Mouse (Mus musculus): Measurements from ENCODE around the gene Shmt1. TPM values are rescaled to one million over a fixed set of nuclear protein-coding genes. Genes with fewer than 3 reads are reported as not detected.

Gene Shmt1
- polyA plus RNA-seq, 1 experiment from 2014 or later: 59.1 TPM

DNA sequence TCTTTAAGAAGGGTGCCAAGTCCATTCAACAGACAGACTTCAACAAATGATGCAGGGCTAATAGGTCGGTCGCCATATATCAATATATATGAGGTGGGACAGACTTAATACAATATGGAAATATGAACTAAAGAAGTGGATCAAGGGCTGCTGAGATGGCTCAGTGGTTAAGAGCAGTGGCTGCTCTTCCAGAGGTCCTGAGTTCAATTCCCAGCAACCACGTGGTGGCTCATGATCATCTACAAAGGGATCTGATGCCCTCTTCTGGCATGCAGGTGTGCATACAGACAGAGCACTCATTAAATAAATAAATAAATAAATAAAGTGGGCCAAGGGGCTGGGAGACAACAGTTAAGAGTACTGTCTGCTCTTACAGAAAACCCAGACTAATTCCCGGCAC lies 39.4 kb downstream of the Shmt1 start:
- H3K36me3 ChIP-seq (replicated peaks; ENCODE audit: control insufficient read depth, insufficient read depth, low read depth, low read length): no peaks in the 10 kb centered on the region
- no peaks in the 10 kb centered on the region for H3K9me3 ChIP-seq (replicated peaks; ENCODE audit: control insufficient read depth, low read length)
- no peak for ATAC-seq (replicated peaks; ENCODE audit: insufficient number of reproducible peaks, low FRiP score, low TSS enrichment, low read depth)
- no peak overlapping the region for H3K9ac ChIP-seq (replicated peaks; ENCODE audit: low read length)
- H3K27me3 ChIP-seq (ENCODE audit: control insufficient read depth, insufficient read depth, low read length): no peaks in the 10 kb centered on the region
- DNase-seq (ENCODE audit: low spot score): no peak
- WGBS: 78% methylated on average over 4 of the region's 4 CpGs
- no peaks in the 10 kb centered on the region for H3K4me1 ChIP-seq (ENCODE audit: control insufficient read depth, insufficient read depth, low read length)
- H3K4me2 ChIP-seq (ENCODE audit: low read depth, low read length): no peak overlapping the region
- H3K4me3 ChIP-seq (ENCODE audit: low read depth, low read length): no peak overlapping the region
- no peak overlapping the region for H3K27ac ChIP-seq (replicated peaks; ENCODE audit: low read depth, low read length)

DNA sequence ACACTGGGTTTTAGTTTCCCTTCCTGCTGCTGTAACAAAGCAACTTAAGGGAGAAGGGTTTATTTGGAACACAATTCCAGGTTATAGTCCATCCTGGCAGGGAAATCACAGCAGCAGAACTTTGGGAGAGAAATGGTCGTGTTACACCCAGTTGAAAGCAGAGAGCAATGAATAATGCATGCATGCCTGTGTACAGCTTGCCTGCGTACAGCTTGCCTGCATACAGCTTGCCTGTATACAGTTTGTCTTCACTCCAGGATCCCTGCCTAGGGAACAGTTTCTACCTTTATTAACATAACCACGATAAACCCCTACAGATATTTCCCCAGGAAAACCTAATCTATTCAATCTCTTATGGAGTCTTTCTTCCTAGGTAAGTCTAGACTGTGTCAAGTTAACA lies 40.7 kb downstream of the Shmt1 start:
- H3K36me3 ChIP-seq (replicated peaks; ENCODE audit: control insufficient read depth, insufficient read depth, low read depth, low read length): no peaks in the 10 kb centered on the region
- no peak overlapping the region for H3K27ac ChIP-seq (replicated peaks; ENCODE audit: low read depth, low read length)
- H3K9me3 ChIP-seq (replicated peaks; ENCODE audit: control insufficient read depth, low read length): no peaks in the 10 kb centered on the region
- H3K27me3 ChIP-seq (ENCODE audit: control insufficient read depth, insufficient read depth, low read length): no peaks in the 10 kb centered on the region
- no peak overlapping the region for H3K4me2 ChIP-seq (ENCODE audit: low read depth, low read length)
- no peak overlapping the region for H3K9ac ChIP-seq (replicated peaks; ENCODE audit: low read length)
- ATAC-seq (replicated peaks; ENCODE audit: insufficient number of reproducible peaks, low FRiP score, low TSS enrichment, low read depth): no peak
- no peak for DNase-seq (ENCODE audit: low spot score)
- 91% methylated on average over 3 of the region's 3 CpGs for WGBS
- no peak overlapping the region for H3K4me3 ChIP-seq (ENCODE audit: low read depth, low read length)
- H3K4me1 ChIP-seq (ENCODE audit: control insufficient read depth, insufficient read depth, low read length): no peaks in the 10 kb centered on the region

DNA sequence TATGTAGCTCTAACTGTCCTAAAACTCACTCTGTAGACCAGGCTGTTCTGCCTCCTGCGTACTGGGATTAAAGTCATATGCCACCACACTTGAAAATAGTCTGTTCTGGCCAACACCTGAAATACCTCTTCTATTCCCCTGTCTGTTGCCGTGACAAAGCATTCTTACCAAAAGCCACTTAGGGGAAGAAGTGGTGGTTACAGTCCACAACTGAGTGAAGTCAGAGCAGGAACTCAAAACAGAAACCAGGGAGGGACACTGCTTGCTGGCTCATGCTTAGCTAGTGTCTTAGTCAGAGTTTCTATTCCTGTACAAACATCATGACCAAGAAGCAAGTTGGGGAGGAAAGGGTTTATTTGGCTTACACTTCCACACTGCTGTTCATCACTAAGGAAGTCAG lies 42.2 kb downstream of the Shmt1 start:
- H3K4me1 ChIP-seq (ENCODE audit: control insufficient read depth, insufficient read depth, low read length): no peaks in the 10 kb centered on the region
- no peaks in the 10 kb centered on the region for H3K9me3 ChIP-seq (replicated peaks; ENCODE audit: control insufficient read depth, low read length)
- WGBS: 88% methylated on average over 2 of the region's 2 CpGs
- no peak for ATAC-seq (replicated peaks; ENCODE audit: insufficient number of reproducible peaks, low FRiP score, low TSS enrichment, low read depth)
- no peak overlapping the region for H3K4me3 ChIP-seq (ENCODE audit: low read depth, low read length)
- H3K27ac ChIP-seq (replicated peaks; ENCODE audit: low read depth, low read length): no peak overlapping the region
- no peaks in the 10 kb centered on the region for H3K36me3 ChIP-seq (replicated peaks; ENCODE audit: control insufficient read depth, insufficient read depth, low read depth, low read length)
- no peaks in the 10 kb centered on the region for H3K27me3 ChIP-seq (ENCODE audit: control insufficient read depth, insufficient read depth, low read length)
- no peak overlapping the region for H3K4me2 ChIP-seq (ENCODE audit: low read depth, low read length)
- H3K9ac ChIP-seq (replicated peaks; ENCODE audit: low read length): no peak overlapping the region
- DNase-seq (ENCODE audit: low spot score): no peak

DNA sequence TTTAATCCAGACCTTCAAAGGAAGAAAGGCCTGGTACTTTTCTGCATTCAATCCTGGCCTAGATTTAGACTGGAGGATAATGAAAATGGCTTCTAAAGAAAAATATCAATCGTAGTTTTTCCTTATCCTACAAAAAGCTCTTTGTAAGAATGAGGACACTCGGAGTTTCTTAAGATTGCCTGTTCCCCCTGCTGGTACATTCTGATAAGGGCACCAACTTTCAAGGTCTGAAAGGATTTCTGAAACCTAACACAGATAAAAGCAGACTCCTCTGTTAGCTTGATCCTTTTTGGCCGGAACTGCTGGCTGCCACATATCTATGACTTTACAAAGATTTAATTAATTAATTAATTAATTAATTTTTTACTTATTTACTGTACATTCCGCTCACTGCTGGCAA lies 44.5 kb downstream of the Shmt1 start:
- no peaks in the 10 kb centered on the region for H3K4me1 ChIP-seq (ENCODE audit: control insufficient read depth, insufficient read depth, low read length)
- ATAC-seq (replicated peaks; ENCODE audit: insufficient number of reproducible peaks, low FRiP score, low TSS enrichment, low read depth): no peak
- H3K4me3 ChIP-seq (ENCODE audit: low read depth, low read length): no peak overlapping the region
- no peak overlapping the region for H3K4me2 ChIP-seq (ENCODE audit: low read depth, low read length)
- 89% methylated on average over 4 of the region's 4 CpGs for WGBS
- DNase-seq (ENCODE audit: low spot score): no peak
- no peaks in the 10 kb centered on the region for H3K9me3 ChIP-seq (replicated peaks; ENCODE audit: control insufficient read depth, low read length)
- H3K27ac ChIP-seq (replicated peaks; ENCODE audit: low read depth, low read length): no peak overlapping the region
- no peaks in the 10 kb centered on the region for H3K27me3 ChIP-seq (ENCODE audit: control insufficient read depth, insufficient read depth, low read length)
- no peaks in the 10 kb centered on the region for H3K36me3 ChIP-seq (replicated peaks; ENCODE audit: control insufficient read depth, insufficient read depth, low read depth, low read length)
- H3K9ac ChIP-seq (replicated peaks; ENCODE audit: low read length): no peak overlapping the region

DNA sequence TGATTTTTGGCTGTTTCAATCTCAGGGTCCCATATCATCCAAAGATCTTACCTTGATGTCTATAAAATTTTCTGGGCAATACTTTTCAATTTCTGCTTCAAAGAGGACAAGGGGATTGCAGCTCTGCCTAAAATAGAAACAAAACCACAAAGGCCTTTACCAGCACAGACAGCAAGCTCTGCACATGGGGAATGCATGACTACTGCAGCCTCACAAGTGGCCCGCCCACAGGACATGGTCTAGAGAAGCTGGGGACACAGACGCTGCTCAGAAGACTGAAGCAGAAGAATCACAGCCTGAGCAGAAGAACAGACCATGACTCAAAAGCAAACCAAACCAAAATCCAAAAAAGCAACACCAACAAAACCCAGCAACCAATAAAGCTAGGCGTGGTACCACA lies 49.8 kb downstream of the Shmt1 start:
- Histone ChIP-seq H3K4me2 (ENCODE audit: low read depth, low read length) (no peak overlapping the region), H3K9ac (replicated peaks; ENCODE audit: low read length) (no peak overlapping the region), H3K27ac (replicated peaks; ENCODE audit: low read depth, low read length) (no peak overlapping the region), H3K27me3 (ENCODE audit: control insufficient read depth, insufficient read depth, low read length) (no peaks in the 10 kb centered on the region), H3K4me3 (ENCODE audit: low read depth, low read length) (no peak overlapping the region), H3K9me3 (replicated peaks; ENCODE audit: control insufficient read depth, low read length) (no peaks in the 10 kb centered on the region), H3K4me1 (ENCODE audit: control insufficient read depth, insufficient read depth, low read length) (no peaks in the 10 kb centered on the region), H3K36me3 (replicated peaks; ENCODE audit: control insufficient read depth, insufficient read depth, low read depth, low read length) (no peaks in the 10 kb centered on the region)
- ATAC-seq (replicated peaks; ENCODE audit: insufficient number of reproducible peaks, low FRiP score, low TSS enrichment, low read depth) (no peak), DNase-seq (ENCODE audit: low spot score) (no peak)
- WGBS: 92% methylated on average over 3 of the region's 3 CpGs

DNA sequence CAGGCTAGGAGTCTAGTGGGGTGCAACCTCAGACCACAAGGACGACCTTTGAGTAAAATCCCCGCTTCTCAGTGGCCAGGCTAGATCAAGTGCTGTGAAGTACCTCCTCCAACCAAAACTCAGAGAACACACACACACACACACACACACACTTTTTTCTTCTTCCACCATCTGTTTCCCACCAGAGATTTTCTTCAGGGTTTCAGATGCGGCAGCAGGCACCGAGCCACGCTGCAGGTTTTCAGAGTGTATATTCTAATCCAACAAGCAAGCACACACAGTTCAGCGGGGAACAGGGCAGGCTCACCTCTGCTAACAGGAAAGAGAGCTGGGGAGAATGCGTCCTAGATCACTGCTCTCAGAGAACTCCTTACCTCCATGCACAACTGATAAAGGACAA lies 55.9 kb downstream of the Shmt1 start:
- no peak for ATAC-seq (replicated peaks; ENCODE audit: insufficient number of reproducible peaks, low FRiP score, low TSS enrichment, low read depth)
- no peak overlapping the region for H3K4me3 ChIP-seq (ENCODE audit: low read depth, low read length)
- no peak overlapping the region for H3K4me2 ChIP-seq (ENCODE audit: low read depth, low read length)
- no peaks in the 10 kb centered on the region for H3K9me3 ChIP-seq (replicated peaks; ENCODE audit: control insufficient read depth, low read length)
- no peak for DNase-seq (ENCODE audit: low spot score)
- WGBS: 95% methylated on average over 7 of the region's 7 CpGs
- H3K4me1 ChIP-seq (ENCODE audit: control insufficient read depth, insufficient read depth, low read length): no peaks in the 10 kb centered on the region
- H3K27me3 ChIP-seq (ENCODE audit: control insufficient read depth, insufficient read depth, low read length): no peaks in the 10 kb centered on the region
- no peaks in the 10 kb centered on the region; the same call in none of the 2 replicates for H3K36me3 ChIP-seq (replicated peaks; ENCODE audit: control insufficient read depth, insufficient read depth, low read depth, low read length)
- H3K27ac ChIP-seq (replicated peaks; ENCODE audit: low read depth, low read length): no peak overlapping the region
- no peak overlapping the region for H3K9ac ChIP-seq (replicated peaks; ENCODE audit: low read length)

DNA sequence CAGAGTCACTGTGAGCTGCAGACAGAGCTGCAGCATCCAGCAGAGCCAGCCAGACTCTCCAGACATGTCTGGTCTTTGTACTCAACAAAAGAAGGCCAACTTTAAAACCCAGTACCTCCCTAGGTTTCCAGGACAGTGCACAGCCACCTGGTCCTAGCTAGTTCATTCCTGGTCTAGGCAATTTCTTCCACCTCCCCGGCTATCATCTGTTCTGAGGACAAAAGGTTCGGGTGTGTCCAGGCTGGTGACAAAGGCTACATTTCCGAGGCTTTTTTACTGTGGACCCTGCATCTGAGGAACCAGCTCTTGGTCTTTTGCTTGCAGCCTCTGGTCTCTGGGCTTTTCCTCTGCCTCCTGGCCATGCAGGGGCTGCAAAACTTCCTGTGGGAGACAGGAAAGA lies 71.2 kb downstream of the Shmt1 start:
- Histone ChIP-seq H3K36me3 (replicated peaks; ENCODE audit: control insufficient read depth, insufficient read depth, low read depth, low read length) (peaks cover 3% of the 10 kb centered on the region), H3K4me2 (ENCODE audit: low read depth, low read length) (no peak overlapping the region), H3K4me1 (ENCODE audit: control insufficient read depth, insufficient read depth, low read length) (no peaks in the 10 kb centered on the region), H3K27me3 (ENCODE audit: control insufficient read depth, insufficient read depth, low read length) (no peaks in the 10 kb centered on the region), H3K4me3 (ENCODE audit: low read depth, low read length) (no peak overlapping the region), H3K9ac (replicated peaks; ENCODE audit: low read length) (no peak overlapping the region), H3K9me3 (replicated peaks; ENCODE audit: control insufficient read depth, low read length) (no peaks in the 10 kb centered on the region), H3K27ac (replicated peaks; ENCODE audit: low read depth, low read length) (no peak overlapping the region)
- no peak for DNase-seq (ENCODE audit: low spot score)
- 67% methylated on average over 3 of the region's 3 CpGs for WGBS
- no peak for ATAC-seq (replicated peaks; ENCODE audit: insufficient number of reproducible peaks, low FRiP score, low TSS enrichment, low read depth)

Measured in embryonic facial prominence, embryonic 11.5 days (tissue).